Mouse (Mus musculus) cerebellum, postnatal 14 days (tissue): ENCODE measurements around the gene Bpifa6.

Source experiments
- DNase-seq, 2 experiments: peaks; one replicate each; pipeline ENCODE4 v3.0.0; 2021; ENCODE audit warnings: mixed read lengths in 2 of 2

Bpifa6 gene

GRCm38 (mm10) chr2:154044743-154045142 is 70.0 kb downstream of the Bpifa6 start:
- no peak for DNase-seq
